Mouse (Mus musculus) heart, embryonic 14.5 days (tissue): ENCODE results near the gene Slc39a11. TPM values are rescaled to one million over a fixed set of nuclear protein-coding genes. Genes with fewer than 3 reads are reported as not detected.

Experiments
- ATAC-seq: fragments of 200-750 bp; cut with Nextera tagmentation; 2 replicates; pipeline ENCODE4 v1.8.0; 2017; ENCODE audit warnings: low read depth, moderate TSS enrichment; ENCODE audit not compliant: insufficient number of reproducible peaks, insufficient read depth, low FRiP score
- H3K27ac ChIP-seq, 2 experiments: fragments of 200-500 bp in 1 of 2; fragments of 300-500 bp in 1 of 2; sonication (generic) in 1 of 2; replicated peaks in 1 of 2; 2 replicates each; pipeline ENCODE4 v1.5.1; 2012 to 2014; ENCODE audit warnings: low read depth in 2 of 2, low read length in 2 of 2, control low read depth in 1 of 2, mild to moderate bottlenecking in 1 of 2, mixed read lengths in 1 of 2; ENCODE audit not compliant: control insufficient read depth in 1 of 2, insufficient read depth in 1 of 2
- H3K27me3 ChIP-seq: fragments of 300-500 bp; sonication (generic); 2 replicates; pipeline ENCODE4 v1.6.1; 2014; ENCODE audit warnings: mild to moderate bottlenecking, low read length, control low read depth; ENCODE audit not compliant: control insufficient read depth, insufficient read depth
- H3K36me3 ChIP-seq: fragments of 300-500 bp; sonication (generic); 2 replicates; pipeline ENCODE4 v1.6.1; 2014; ENCODE audit warnings: mild to moderate bottlenecking, control low read depth, low read length, mixed read lengths; ENCODE audit not compliant: control insufficient read depth, insufficient read depth
- H3K4me1 ChIP-seq, 2 experiments: fragments of 200-500 bp in 1 of 2; fragments of 300-500 bp in 1 of 2; sonication (generic) in 1 of 2; 2 replicates each; pipeline ENCODE4 v1.6.1; 2012 to 2014; ENCODE audit warnings: low read length in 2 of 2, control low read depth in 1 of 2, mixed read lengths in 1 of 2; ENCODE audit not compliant: control insufficient read depth in 2 of 2, insufficient read depth in 2 of 2
- H3K4me2 ChIP-seq: fragments of 300-500 bp; sonication (generic); 2 replicates; pipeline ENCODE4 v1.6.1; 2014; ENCODE audit warnings: mild to moderate bottlenecking, low read length
- H3K4me3 ChIP-seq, 2 experiments: fragments of 200-500 bp in 1 of 2; fragments of 300-500 bp in 1 of 2; sonication (generic) in 1 of 2; 2 replicates each; pipeline ENCODE4 v1.5.1; 2012 to 2014; ENCODE audit warnings: low read length in 2 of 2, mild to moderate bottlenecking in 2 of 2, control low read depth in 1 of 2, low read depth in 1 of 2, moderate library complexity in 1 of 2; ENCODE audit not compliant: control insufficient read depth in 1 of 2, insufficient read depth in 1 of 2
- H3K9ac ChIP-seq: fragments of 300-500 bp; sonication (generic); 2 replicates; pipeline ENCODE4 v1.6.1; 2014; ENCODE audit warnings: mild to moderate bottlenecking, low read length
- H3K9me3 ChIP-seq: fragments of 300-500 bp; sonication (generic); 2 replicates; pipeline ENCODE4 v1.6.1; 2016; ENCODE audit warnings: low read length, control low read depth; ENCODE audit not compliant: control insufficient read depth
- WGBS: fragments of 180-500 bp; shearing (Covaris S2); extraction: QIAGEN DNeasy Blood & Tissue Kit; methylation state at CpG from one replicate; pipeline ENCODE4 v1.1.7; 2014; 5-methylcytosine and 5-hydroxymethylcytosine counted together
- polyA plus RNA-seq: library from polyadenylated mRNA; unstranded; fragments of >200 nt; fragmentation: Nextera tagmentation; extraction: Ambion mirVana; gene quantifications from 2 replicates; pipeline ENCODE4 v1.2.1, GENCODE M21; 2014

Slc39a11 gene
- polyA plus RNA-seq, 1 experiment from 2014 or later, result 13.6 TPM

GRCm38 (mm10) chr11:113276518-113276917 lies 373.4 kb downstream of the Slc39a11 start:
- 89% methylated on average over 8 of the region's 8 CpGs for WGBS
- H3K36me3 ChIP-seq, result no peaks in the 10 kb centered on the region

GRCm38 (mm10) chr11:113274037-113274436 lies 375.8 kb downstream of the Slc39a11 start:
- no peak overlapping the region for H3K27ac ChIP-seq
- H3K4me3 ChIP-seq, result no peak overlapping the region
- no peaks in the 10 kb centered on the region for H3K4me1 ChIP-seq
- H3K9me3 ChIP-seq, result no peaks in the 10 kb centered on the region
- H3K9ac ChIP-seq, result no peak overlapping the region
- H3K4me2 ChIP-seq, result no peak overlapping the region
- no peaks in the 10 kb centered on the region for H3K36me3 ChIP-seq
- WGBS, result 87% methylated on average over 8 of the region's 8 CpGs
- no peak for ATAC-seq
- H3K27me3 ChIP-seq, result no peaks in the 10 kb centered on the region

More at GRCm38 (mm10) chr11:113276518-113276917, 373.4 kb downstream of the Slc39a11 start:
- H3K4me2 ChIP-seq, result no peak overlapping the region
- H3K9me3 ChIP-seq, result no peaks in the 10 kb centered on the region
- no peak for ATAC-seq
- no peak overlapping the region for H3K27ac ChIP-seq
- H3K27me3 ChIP-seq, result no peaks in the 10 kb centered on the region
- H3K9ac ChIP-seq, result no peak overlapping the region
- H3K4me3 ChIP-seq, result no peak overlapping the region
- H3K4me1 ChIP-seq, result no peaks in the 10 kb centered on the region

GRCm38 (mm10) chr11:113271857-113272256 lies 378.0 kb downstream of the Slc39a11 start:
- H3K4me3 ChIP-seq, result no peak overlapping the region
- WGBS, result 78% methylated on average over 6 of the region's 6 CpGs
- H3K27me3 ChIP-seq, result no peaks in the 10 kb centered on the region
- H3K9ac ChIP-seq, result no peak overlapping the region
- no peak overlapping the region for H3K27ac ChIP-seq
- H3K9me3 ChIP-seq, result no peaks in the 10 kb centered on the region
- no peak for ATAC-seq
- no peak overlapping the region for H3K4me2 ChIP-seq
- no peaks in the 10 kb centered on the region for H3K36me3 ChIP-seq
- H3K4me1 ChIP-seq, result no peaks in the 10 kb centered on the region

- H3K36me3 ChIP-seq, result no peaks in the 10 kb centered on the region
- H3K27ac ChIP-seq, result no peak overlapping the region
- H3K27me3 ChIP-seq, result no peaks in the 10 kb centered on the region
- no peak for ATAC-seq
- H3K4me2 ChIP-seq, result no peak overlapping the region
- H3K4me1 ChIP-seq, result no peaks in the 10 kb centered on the region
- H3K9ac ChIP-seq, result no peak overlapping the region
- 90% methylated on average over 8 of the region's 8 CpGs for WGBS
- no peaks in the 10 kb centered on the region for H3K9me3 ChIP-seq
- H3K4me3 ChIP-seq, result no peak overlapping the region
These were observed 381.0 kb downstream of the Slc39a11 start for GRCm38 (mm10) chr11:113268831-113269319.

- Histone ChIP-seq H3K36me3 (no peaks in the 10 kb centered on the region), H3K27me3 (no peaks in the 10 kb centered on the region)
- WGBS, result 80% methylated on average over 17 of the region's 17 CpGs
These were observed 382.2 kb downstream of the Slc39a11 start for GRCm38 (mm10) chr11:113267516-113268230.

GRCm38 (mm10) chr11:113266706-113267105 lies 383.2 kb downstream of the Slc39a11 start:
- Histone ChIP-seq H3K9ac (no peak overlapping the region), H3K4me3 (no peak overlapping the region), H3K4me1 (peaks cover 5 to 8% of the 10 kb centered on the region in 2 experiments; a peak in 3 of 4 replicates), H3K4me2 (no peak overlapping the region), H3K27me3 (no peaks in the 10 kb centered on the region), H3K27ac (no peak overlapping the region), H3K36me3 (no peaks in the 10 kb centered on the region), H3K9me3 (no peaks in the 10 kb centered on the region)
- 41% methylated on average over 4 of the region's 4 CpGs for WGBS
- ATAC-seq, result no peak

More at GRCm38 (mm10) chr11:113267516-113268230, 382.2 kb downstream of the Slc39a11 start:
- no peaks in the 10 kb centered on the region for H3K9me3 ChIP-seq
- no peak overlapping the region for H3K9ac ChIP-seq
- no peaks in the 10 kb centered on the region for H3K4me1 ChIP-seq
- no peak overlapping the region for H3K27ac ChIP-seq
- no peak overlapping the region for H3K4me2 ChIP-seq
- no peak for ATAC-seq
- H3K4me3 ChIP-seq, result no peak overlapping the region

GRCm38 (mm10) chr11:113265567-113265966 lies 384.3 kb downstream of the Slc39a11 start:
- Histone ChIP-seq H3K36me3 (no peaks in the 10 kb centered on the region), H3K9me3 (no peaks in the 10 kb centered on the region), H3K4me1 (peaks cover 9 to 19% of the 10 kb centered on the region in 2 experiments; a peak in 3 of 4 replicates), H3K4me2 (no peak overlapping the region), H3K27ac (no peak overlapping the region), H3K27me3 (no peaks in the 10 kb centered on the region), H3K9ac (no peak overlapping the region), H3K4me3 (no peak overlapping the region)
- ATAC-seq, result no peak
- WGBS, result 64% methylated on average over 3 of the region's 3 CpGs
